Mouse (Mus musculus) heart, embryonic 15.5 days (tissue): ENCODE data around the gene Mark2. TPM values are rescaled to one million over a fixed set of nuclear protein-coding genes. Genes with fewer than 3 reads are reported as not detected.

Experiments
- ATAC-seq: fragments of 200-750 bp; cut with Nextera tagmentation; replicated peaks from 2 replicates; pipeline ENCODE4 v1.8.0; 2017; ENCODE audit warnings: low read depth, moderate TSS enrichment; ENCODE audit not compliant: insufficient number of reproducible peaks, insufficient read depth, low FRiP score
- H3K27ac ChIP-seq: fragments of 300-500 bp; sonication (generic); 2 replicates; pipeline ENCODE4 v1.5.1; 2015; ENCODE audit warnings: mild to moderate bottlenecking, inconsistent platforms
- H3K27me3 ChIP-seq: fragments of 300-500 bp; sonication (generic); 2 replicates; pipeline ENCODE4 v1.6.1; 2015; ENCODE audit warnings: inconsistent platforms
- H3K36me3 ChIP-seq: fragments of 300-500 bp; sonication (generic); 2 replicates; pipeline ENCODE4 v1.6.1; 2015; ENCODE audit warnings: mild to moderate bottlenecking, inconsistent platforms
- H3K4me1 ChIP-seq: fragments of 300-500 bp; sonication (generic); replicated peaks from 2 replicates; pipeline ENCODE4 v1.6.1; 2015; ENCODE audit warnings: inconsistent platforms
- H3K4me2 ChIP-seq: fragments of 300-500 bp; sonication (generic); 2 replicates; pipeline ENCODE4 v1.6.1; 2015; ENCODE audit warnings: inconsistent platforms, mild to moderate bottlenecking, moderate library complexity
- H3K4me3 ChIP-seq: fragments of 300-500 bp; sonication (generic); 2 replicates; pipeline ENCODE4 v1.5.1; 2015; ENCODE audit warnings: mild to moderate bottlenecking, inconsistent platforms
- H3K9ac ChIP-seq: fragments of 300-500 bp; sonication (generic); 2 replicates; pipeline ENCODE4 v1.6.1; 2015; ENCODE audit warnings: mild to moderate bottlenecking, inconsistent platforms
- H3K9me3 ChIP-seq: fragments of 300-500 bp; sonication (generic); replicated peaks from 2 replicates; pipeline ENCODE4 v1.6.1; 2016; ENCODE audit warnings: inconsistent platforms
- WGBS: fragments of 180-500 bp; shearing (Covaris S2); methylation state at CpG from one replicate; pipeline ENCODE4 v1.1.7; 2015; ENCODE audit warnings: mixed read lengths; 5-methylcytosine and 5-hydroxymethylcytosine counted together
- polyA plus RNA-seq: library from polyadenylated mRNA; unstranded; fragments of >200 nt; fragmentation: Nextera tagmentation; extraction: Ambion mirVana; gene quantifications from 2 replicates; pipeline ENCODE4 v1.2.1, GENCODE M21; 2015

Mark2 gene
- polyA plus RNA-seq, 1 experiment from 2014 or later, result 26.4 TPM

DNA sequence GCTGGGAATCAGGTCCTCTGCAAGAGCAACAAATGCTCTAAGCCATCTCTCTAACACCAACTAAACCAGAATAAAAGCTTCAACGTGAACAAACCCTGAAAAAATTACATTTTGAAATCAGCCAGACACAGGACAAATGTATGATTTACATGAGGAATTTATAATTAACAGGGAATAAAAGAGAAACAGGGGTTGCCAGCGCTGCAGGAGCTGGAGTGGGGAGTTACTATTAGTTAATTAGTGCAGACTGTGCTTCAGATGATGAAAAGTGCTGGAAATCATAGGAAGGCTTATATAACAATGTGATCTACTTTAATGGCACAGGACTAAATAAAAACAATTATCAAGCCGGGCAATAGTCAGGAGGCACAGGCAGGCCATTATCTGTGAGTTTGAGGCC is 20.3 kb downstream of the Mark2 start:
- Histone ChIP-seq H3K4me1 (peaks cover 2% of the 10 kb centered on the region; the same call in 1 of the 2 replicates), H3K27me3 (no peaks in the 10 kb centered on the region), H3K9ac (no peak overlapping the region), H3K9me3 (no peaks in the 10 kb centered on the region), H3K4me3 (no peak overlapping the region), H3K36me3 (no peaks in the 10 kb centered on the region), H3K27ac (no peak overlapping the region), H3K4me2 (no peak overlapping the region)
- WGBS, result 97% methylated on average over 3 of the region's 3 CpGs
- ATAC-seq, result no peak

DNA sequence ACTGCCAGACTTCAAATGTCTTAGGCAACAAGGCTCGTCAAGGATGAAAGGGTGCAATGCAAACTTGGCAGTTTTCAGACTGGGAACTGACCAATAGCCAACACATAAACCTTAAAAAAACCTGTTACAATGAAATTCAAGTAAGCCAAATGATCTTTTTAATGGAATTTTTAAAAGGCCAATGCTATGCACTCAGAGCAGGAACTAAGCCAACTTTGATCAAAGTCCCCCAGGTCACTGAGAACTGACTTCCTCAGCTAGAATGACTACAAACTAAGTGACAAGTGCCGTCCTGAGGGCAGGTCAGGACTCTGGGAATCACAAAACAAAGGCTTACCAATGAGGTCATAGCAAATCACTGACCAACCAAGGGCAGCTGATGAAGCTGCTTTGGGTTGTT is 21.5 kb downstream of the Mark2 start:
- peaks cover 8% of the 10 kb centered on the region for H3K4me1 ChIP-seq
- no peak for ATAC-seq
- 43% methylated on average over 2 of the region's 2 CpGs for WGBS

GRCm38 (mm10) chr19:7317716-7318115 is 23.9 kb downstream of the Mark2 start:
- H3K9me3 ChIP-seq, result no peaks in the 10 kb centered on the region
- H3K9ac ChIP-seq, result no peak overlapping the region
- no peak overlapping the region for H3K4me2 ChIP-seq
- H3K27me3 ChIP-seq, result no peaks in the 10 kb centered on the region
- H3K27ac ChIP-seq, result no peak overlapping the region
- no peak for ATAC-seq
- WGBS, result 80% methylated on average over 4 of the region's 4 CpGs
- H3K4me3 ChIP-seq, result no peak overlapping the region
- H3K36me3 ChIP-seq, result no peaks in the 10 kb centered on the region
- H3K4me1 ChIP-seq, result peaks cover 17% of the 10 kb centered on the region

More for the DNA sequence above, 21.5 kb downstream of the Mark2 start:
- H3K27me3 ChIP-seq, result no peaks in the 10 kb centered on the region
- no peaks in the 10 kb centered on the region for H3K9me3 ChIP-seq
- H3K4me2 ChIP-seq, result no peak overlapping the region
- no peak overlapping the region for H3K4me3 ChIP-seq
- H3K27ac ChIP-seq, result no peak overlapping the region
- no peak overlapping the region for H3K9ac ChIP-seq
- no peaks in the 10 kb centered on the region for H3K36me3 ChIP-seq

GRCm38 (mm10) chr19:7316822-7317221 is 24.8 kb downstream of the Mark2 start:
- H3K9ac ChIP-seq, result no peak overlapping the region
- whole genome bisulfite sequencing, result 78% methylated on average over 4 of the region's 4 CpGs
- H3K27ac ChIP-seq, result no peak overlapping the region
- no peak overlapping the region for H3K4me3 ChIP-seq
- ATAC-seq, result no peak
- H3K27me3 ChIP-seq, result no peaks in the 10 kb centered on the region
- H3K9me3 ChIP-seq, result no peaks in the 10 kb centered on the region
- no peaks in the 10 kb centered on the region for H3K36me3 ChIP-seq
- H3K4me2 ChIP-seq, result no peak overlapping the region
- H3K4me1 ChIP-seq, result peaks cover 24% of the 10 kb centered on the region

GRCm38 (mm10) chr19:7315587-7315984 is 26.1 kb downstream of the Mark2 start:
- Histone ChIP-seq H3K9me3 (no peaks in the 10 kb centered on the region), H3K36me3 (no peaks in the 10 kb centered on the region), H3K4me2 (no peak overlapping the region), H3K4me1 (peaks cover 37% of the 10 kb centered on the region), H3K27ac (no peak overlapping the region), H3K27me3 (no peaks in the 10 kb centered on the region), H3K4me3 (no peak overlapping the region), H3K9ac (no peak overlapping the region)
- WGBS, result 88% methylated on average over 4 of the region's 4 CpGs
- no peak for ATAC-seq

DNA sequence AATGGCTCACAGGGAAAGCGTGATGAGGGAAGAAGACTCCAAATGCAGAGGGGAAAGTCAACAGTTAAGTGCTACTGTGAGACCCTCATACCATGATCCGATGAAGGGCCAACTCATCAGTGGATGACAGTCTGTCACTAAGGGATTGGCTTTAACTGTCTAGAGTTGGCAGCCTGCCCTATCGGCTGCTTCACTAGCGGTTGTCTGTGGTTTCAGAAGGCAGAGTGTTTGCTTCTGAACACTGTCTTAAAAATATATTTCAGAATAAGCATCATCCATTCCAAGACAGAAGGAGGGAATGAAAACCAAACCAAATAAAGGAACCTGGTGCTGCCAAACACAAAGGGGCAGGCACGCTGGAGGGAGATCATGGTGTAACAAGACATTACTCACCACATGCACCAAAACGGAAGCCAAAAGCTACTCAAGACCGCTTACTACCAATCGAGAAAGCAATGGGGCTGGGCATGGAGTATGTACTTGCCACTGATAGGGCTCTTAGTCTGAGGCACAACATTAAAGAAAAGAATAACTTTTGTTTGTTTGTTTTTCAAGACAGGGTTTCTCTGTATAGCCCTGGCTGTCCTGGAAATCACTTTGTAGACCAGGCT is 26.6 kb downstream of the Mark2 start:
- Histone ChIP-seq H3K9me3 (no peaks in the 10 kb centered on the region), H3K36me3 (no peaks in the 10 kb centered on the region), H3K9ac (no peak overlapping the region), H3K27ac (no peak overlapping the region), H3K4me3 (no peak overlapping the region), H3K4me2 (no peak overlapping the region), H3K4me1 (peaks cover 42% of the 10 kb centered on the region), H3K27me3 (no peaks in the 10 kb centered on the region)
- 58% methylated on average over 8 of the region's 8 CpGs for WGBS
- ATAC-seq, result no peak

- Histone ChIP-seq H3K9ac (no peak overlapping the region), H3K4me1 (peaks cover 55% of the 10 kb centered on the region), H3K27ac (no peak overlapping the region), H3K27me3 (no peaks in the 10 kb centered on the region), H3K9me3 (no peaks in the 10 kb centered on the region), H3K36me3 (no peaks in the 10 kb centered on the region), H3K4me2 (no peak overlapping the region), H3K4me3 (no peak overlapping the region)
- ATAC-seq, result no peak
- 86% methylated on average over 2 of the region's 2 CpGs for WGBS
These were observed 28.0 kb downstream of the Mark2 start for GRCm38 (mm10) chr19:7313660-7314059.

DNA sequence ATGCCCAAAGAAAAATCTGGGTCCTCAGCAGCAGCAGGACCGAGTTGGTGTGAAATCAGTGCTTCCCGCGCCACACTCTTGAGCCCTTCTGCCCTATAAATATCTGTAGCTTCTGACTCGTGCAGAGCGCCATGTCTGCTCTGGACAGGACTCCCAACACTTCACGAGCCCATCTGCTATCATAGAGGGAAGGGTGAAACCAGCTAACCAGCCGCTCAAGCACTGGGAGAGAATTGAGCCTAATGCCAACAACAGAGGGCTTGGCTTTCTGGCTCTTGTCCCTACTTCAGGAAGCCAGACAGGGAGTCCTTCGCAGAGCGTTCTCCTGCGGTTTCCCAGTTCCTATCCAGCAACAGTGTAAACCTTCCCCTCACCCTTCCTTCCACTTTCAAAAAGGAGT is 30.4 kb downstream of the Mark2 start:
- H3K4me3 ChIP-seq, result 0 out of 2 replicates have a peak overlapping the region, but pooled peaks have one; percentile 5

GRCm38 (mm10) chr19:7310704-7311103 is 31.0 kb downstream of the Mark2 start:
- Histone ChIP-seq H3K36me3 (no peaks in the 10 kb centered on the region), H3K4me2 (peak overlapping the region; percentile 37), H3K4me3 (no peak overlapping the region), H3K4me1 (peaks cover 81% of the 10 kb centered on the region), H3K27me3 (no peaks in the 10 kb centered on the region), H3K9me3 (no peaks in the 10 kb centered on the region), H3K9ac (no peak overlapping the region), H3K27ac (peak overlapping the region; percentile 86)
- peak; percentile 61 for ATAC-seq
- 11% methylated on average over 5 of the region's 5 CpGs for WGBS

More for the DNA sequence above, 30.4 kb downstream of the Mark2 start:
- Histone ChIP-seq H3K4me2 (peak overlapping the region; percentile 37), H3K36me3 (no peaks in the 10 kb centered on the region), H3K9me3 (no peaks in the 10 kb centered on the region), H3K27ac (peak overlapping the region; percentile 86), H3K9ac (no peak overlapping the region), H3K27me3 (no peaks in the 10 kb centered on the region), H3K4me1 (peaks cover 77% of the 10 kb centered on the region)
- 18% methylated on average over 10 of the region's 10 CpGs for WGBS
- peak; percentile 64 for ATAC-seq

GRCm38 (mm10) chr19:7309738-7310330 is 31.8 kb downstream of the Mark2 start:
- H3K36me3 ChIP-seq, result no peaks in the 10 kb centered on the region
- peaks cover 80% of the 10 kb centered on the region for H3K4me1 ChIP-seq
- H3K27me3 ChIP-seq, result no peaks in the 10 kb centered on the region
- H3K9ac ChIP-seq, result 0 out of 2 replicates have a peak overlapping the region, but pooled peaks have one; percentile 25
- no peak for ATAC-seq
- no peak overlapping the region for H3K4me3 ChIP-seq
- 49% methylated on average over 2 of the region's 2 CpGs for WGBS
- no peaks in the 10 kb centered on the region for H3K9me3 ChIP-seq
- H3K27ac ChIP-seq, result peak overlapping the region; percentile 86
- H3K4me2 ChIP-seq, result no peak overlapping the region

DNA sequence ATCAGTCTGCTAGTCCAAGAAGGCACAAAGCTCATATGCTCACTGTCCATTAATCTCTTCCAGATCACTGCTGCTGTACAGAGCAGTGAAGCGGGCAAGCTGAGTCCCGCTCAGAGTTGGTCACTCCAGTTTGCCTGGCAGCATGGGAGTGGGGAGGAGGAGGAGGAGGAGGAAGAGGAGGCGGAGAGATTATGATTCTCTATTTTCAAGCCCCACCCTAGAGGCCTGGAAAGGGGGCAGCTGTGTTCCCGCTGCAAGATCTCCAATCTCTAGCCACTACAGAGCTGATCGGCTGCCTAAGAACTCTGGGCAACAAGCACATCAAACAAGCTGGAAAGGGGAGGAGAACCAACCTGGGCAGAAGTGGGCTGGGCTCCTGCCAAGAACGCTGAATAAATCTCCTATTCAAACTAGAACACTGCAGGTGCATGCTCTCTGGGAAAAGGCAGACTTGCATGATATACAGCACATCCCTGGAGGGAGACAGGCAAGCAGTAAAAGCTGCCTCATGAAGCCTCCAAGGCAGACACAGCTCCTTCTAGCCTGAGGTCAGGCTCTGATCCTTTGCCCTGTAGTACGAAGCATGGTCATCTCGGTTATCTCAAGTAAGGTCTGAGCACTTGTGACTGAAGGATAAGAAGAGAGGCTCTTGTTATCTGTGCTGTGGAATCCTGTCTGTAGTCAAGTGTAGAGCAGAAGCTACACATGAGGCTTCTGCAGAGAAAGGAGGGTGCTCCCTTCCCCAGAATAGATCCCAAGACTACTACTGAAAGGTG is 33.5 kb downstream of the Mark2 start:
- Histone ChIP-seq H3K36me3 (no peaks in the 10 kb centered on the region), H3K9ac (0 out of 2 replicates have a peak overlapping the region, but pooled peaks have one; percentile 9), H3K9me3 (no peaks in the 10 kb centered on the region), H3K4me2 (peak overlapping the region; percentile 6; the same call in 1 of the 2 replicates), H3K27ac (peak overlapping the region; percentile 61), H3K27me3 (no peaks in the 10 kb centered on the region), H3K4me3 (no peak overlapping the region), H3K4me1 (peaks cover 84% of the 10 kb centered on the region)
- ATAC-seq, result no peak
- WGBS, result 37% methylated on average over 8 of the region's 8 CpGs
